In genomic region chr15:84065140-84065539, GRCm38 (mm10) we compare ENCODE assay signal across 8 mouse cellular contexts. TPM values are rescaled to one million over a fixed set of nuclear protein-coding genes. Genes with fewer than 3 reads are reported as not detected.
A peak's percentile ranks its signal among the peaks of the same experiment; 100 is the strongest.
DNase-seq lines count a peak whose midpoint lies in the region; ATAC-seq and TF ChIP-seq lines count a peak whose summit lies in the region.

TSS of gene Efcab6 (minus strand) at chr15:84065379.

- no peak within 1 kb of the TSS for H3K9ac ChIP-seq in embryonic facial prominence, embryonic 14.5 days (ENCODE audit: low read depth, low read length)

- TF ChIP-seq CTCF in layer of hippocampus, adult 2 months (conservative IDR thresholded peaks at IDR 0.05), result no peak

- ATAC-seq in embryonic facial prominence, embryonic 14.5 days (ENCODE audit: low read depth), result peak; percentile 77

- peak within 1 kb of the TSS; percentile 43 for H3K4me3 ChIP-seq in layer of hippocampus, adult 2 months
- H3K4me3 ChIP-seq in embryonic facial prominence, embryonic 14.5 days (ENCODE audit: low read depth, low read length), result peak within 1 kb of the TSS; percentile 33

- peak in 1 of 2 experiments; percentile 69 for DNase-seq in layer of hippocampus, adult 2 months (ENCODE audit: low spot score in 2 of 2)
- no peak for DNase-seq in layer of hippocampus, postnatal 36 days
- peak; percentile 64 for DNase-seq in embryonic facial prominence, embryonic 14.5 days (ENCODE audit: low spot score)
- peak; percentile 79 to 89 for DNase-seq in left cerebral cortex, postnatal 25 days (ENCODE audit: low spot score in 2 of 2)
- peak; percentile 83 for DNase-seq in right cerebral cortex, adult 18-20 months
- no peak for DNase-seq in cerebellum, adult 11-12 months
- DNase-seq in thymus, postnatal 10 days (ENCODE audit: low spot score in 2 of 2), result no peak
- no peak for DNase-seq in heart, postnatal 10 days

- H3K4me2 ChIP-seq in embryonic facial prominence, embryonic 14.5 days (ENCODE audit: low read depth, low read length), result peak within 1 kb of the TSS; percentile 54

- intact Hi-C loops in left cerebral cortex, postnatal 25 days (cut with DNase I), result no loop called here
- intact Hi-C loops in heart, postnatal 10 days (cut with DNase I), result no loop called here

- H3K9me3 ChIP-seq in embryonic facial prominence, embryonic 14.5 days (ENCODE audit: control insufficient read depth, low read length), result peaks cover 5% of the 10 kb centered on the region; the same call in 1 of the 2 replicates

- H3K27me3 ChIP-seq in embryonic facial prominence, embryonic 14.5 days (replicated peaks; ENCODE audit: control insufficient read depth, insufficient read depth, low read length), result peaks cover 29% of the 10 kb centered on the region

- no peak within 1 kb of the TSS for H3K27ac ChIP-seq in layer of hippocampus, adult 2 months
- no peak within 1 kb of the TSS for H3K27ac ChIP-seq in embryonic facial prominence, embryonic 14.5 days (replicated peaks; ENCODE audit: low read depth, low read length)

- H3K4me1 ChIP-seq in embryonic facial prominence, embryonic 14.5 days (ENCODE audit: control insufficient read depth, insufficient read depth, low read length), result peaks cover 4% of the 10 kb centered on the region

- no peaks in the 10 kb centered on the region for H3K36me3 ChIP-seq in embryonic facial prominence, embryonic 14.5 days (ENCODE audit: control insufficient read depth, insufficient read depth, low read length)

- 2% methylated on average over 20 of the region's 29 CpGs for WGBS in embryonic facial prominence, embryonic 14.5 days

RNA-seq across cellular contexts. Expression of gene Efcab6, which starts in this region (rescaled TPM):
- 1 to 10 TPM; 4.9 to 6.4 TPM for total RNA-seq in layer of hippocampus, adult 2 months (2021)
- total RNA-seq in layer of hippocampus, postnatal 36 days (2021), result 1 to 10 TPM; 4.6 to 7.3 TPM
- 0.42 and 1.3 TPM in 2 replicates for polyA plus RNA-seq in embryonic facial prominence, embryonic 14.5 days (2014; fragmentation: Nextera tagmentation; extraction: Ambion mirVana)
- total RNA-seq in left cerebral cortex, postnatal 25 days (2021), result 10 to 100 TPM; 16.4 to 17.2 TPM
- not detected for total RNA-seq in heart, postnatal 10 days (2021)

Comparison
In these comparisons a context has a peak if more than half of its experiments do, and no peak if none do; other contexts are left out.
1. RNA of gene Efcab6 (total RNA-seq): 16.4 to 17.2 TPM in left cerebral cortex, postnatal 25 days, 4.6 to 7.3 TPM in layer of hippocampus, postnatal 36 days and 4.9 to 6.4 TPM in layer of hippocampus, adult 2 months; not detected in heart, postnatal 10 days; every median in the first group is over 4 times any median in the second.
2. DNase-seq: peak in embryonic facial prominence, embryonic 14.5 days (single experiment), left cerebral cortex, postnatal 25 days (2 of 2) and right cerebral cortex, adult 18-20 months (single experiment); none in layer of hippocampus, postnatal 36 days (0 of 2), cerebellum, adult 11-12 months (single experiment), thymus, postnatal 10 days (0 of 2) and heart, postnatal 10 days (0 of 2).